Mouse (Mus musculus) liver, embryonic 14.5 days (tissue): ENCODE measurements around the gene Cacna2d2.

Source experiments
- CTCF ChIP-seq: IDR thresholded peaks from 2 replicates; pipeline ENCODE4 v1.5.1; 2016; ENCODE audit warnings: antibody characterized with exemption, low read depth, control low read depth
- EP300 ChIP-seq: IDR thresholded peaks from 2 replicates; pipeline ENCODE4 v1.6.1; 2016; ENCODE audit warnings: antibody characterized with exemption, low read depth

GRCm38 (mm10) chr9:107398968-107399367 lies 444 bp upstream of the Cacna2d2 start:
- no peak for TF ChIP-seq CTCF
- TF ChIP-seq EP300, result no peak
